Mouse (Mus musculus): ENCODE results near the gene Idnk. TPM values are rescaled to one million over a fixed set of nuclear protein-coding genes. Genes with fewer than 3 reads are reported as not detected.
A peak's percentile ranks its signal among the peaks of the same experiment; 100 is the strongest.
"Not testable (repeated sequence)": the region's sequence is repeated elsewhere in the genome, so short reads cannot be mapped to it uniquely, and the experiment has no call there.

The Idnk gene
- polyA plus RNA-seq, 1 experiment = 6.0 TPM

- H3K4me1 ChIP-seq (ENCODE audit: control insufficient read depth, insufficient read depth, low read length) = peaks cover 3% of the 10 kb centered on the region
- TF ChIP-seq POLR2A (IDR thresholded peaks at IDR 0.05; ENCODE audit: control insufficient read depth, low read depth, low read length) (peak; percentile 40; the same call in 1 of the 2 replicates), CTCF (IDR thresholded peaks at IDR 0.05; ENCODE audit: control insufficient read depth, insufficient read depth, insufficient replicate concordance, low read depth, low read length) (no peak)
- H3K27me3 ChIP-seq (ENCODE audit: control insufficient read depth, insufficient read depth, low read length) = no peaks in the 10 kb centered on the region
- peaks cover 5% of the 10 kb centered on the region; the same call in 1 of the 2 replicates for H3K36me3 ChIP-seq (ENCODE audit: control insufficient read depth, insufficient read depth, low read length)
- H3K27ac ChIP-seq (ENCODE audit: control insufficient read depth, insufficient read depth, low read depth, low read length) = peak overlapping the region; percentile 100
- H3K4me3 ChIP-seq (ENCODE audit: control insufficient read depth, low read depth, low read length) = peak overlapping the region; percentile 95
Measured at GRCm38 (mm10) chr13:58127766-58128361, 29.6 kb upstream of the Idnk start.

GRCm38 (mm10) chr13:58128396-58128767, 29.1 kb upstream of the Idnk start, which contains the start of gene Hnrnpa0:
Gene Hnrnpa0 (minus strand): TSS chr13:58128556.
- Histone ChIP-seq H3K4me3 (ENCODE audit: control insufficient read depth, low read depth, low read length) (peak within 1 kb of the TSS; percentile 95), H3K36me3 (ENCODE audit: control insufficient read depth, insufficient read depth, low read length) (peaks cover 5% of the 10 kb centered on the region; the same call in 1 of the 2 replicates), H3K27ac (ENCODE audit: control insufficient read depth, insufficient read depth, low read depth, low read length) (peak within 1 kb of the TSS; percentile 100), H3K27me3 (ENCODE audit: control insufficient read depth, insufficient read depth, low read length) (no peaks in the 10 kb centered on the region), H3K4me1 (ENCODE audit: control insufficient read depth, insufficient read depth, low read length) (peaks cover 3% of the 10 kb centered on the region)
- no peak for TF ChIP-seq CTCF (IDR thresholded peaks at IDR 0.05; ENCODE audit: control insufficient read depth, insufficient read depth, insufficient replicate concordance, low read depth, low read length)
- TF ChIP-seq POLR2A (IDR thresholded peaks at IDR 0.05; ENCODE audit: control insufficient read depth, low read depth, low read length) = peak; percentile 50

- H3K36me3 ChIP-seq (ENCODE audit: control insufficient read depth, insufficient read depth, low read length) = peaks cover 5% of the 10 kb centered on the region; the same call in 1 of the 2 replicates
- H3K27ac ChIP-seq (ENCODE audit: control insufficient read depth, insufficient read depth, low read depth, low read length) = peak overlapping the region; percentile 100
- H3K27me3 ChIP-seq (ENCODE audit: control insufficient read depth, insufficient read depth, low read length) = no peaks in the 10 kb centered on the region
- peak overlapping the region; percentile 95 for H3K4me3 ChIP-seq (ENCODE audit: control insufficient read depth, low read depth, low read length)
- peaks cover 3% of the 10 kb centered on the region for H3K4me1 ChIP-seq (ENCODE audit: control insufficient read depth, insufficient read depth, low read length)
- TF ChIP-seq POLR2A (IDR thresholded peaks at IDR 0.05; ENCODE audit: control insufficient read depth, low read depth, low read length) (peak; percentile 76), CTCF (IDR thresholded peaks at IDR 0.05; ENCODE audit: control insufficient read depth, insufficient read depth, insufficient replicate concordance, low read depth, low read length) (no peak)
Measured at GRCm38 (mm10) chr13:58128768-58129671, 28.4 kb upstream of the Idnk start.

- H3K36me3 ChIP-seq (ENCODE audit: control insufficient read depth, insufficient read depth, low read length) = peaks cover 5% of the 10 kb centered on the region; the same call in 1 of the 2 replicates
- H3K27me3 ChIP-seq (ENCODE audit: control insufficient read depth, insufficient read depth, low read length) = no peaks in the 10 kb centered on the region
- H3K4me1 ChIP-seq (ENCODE audit: control insufficient read depth, insufficient read depth, low read length) = peaks cover 3% of the 10 kb centered on the region
- H3K27ac ChIP-seq (ENCODE audit: control insufficient read depth, insufficient read depth, low read depth, low read length) = peak overlapping the region; percentile 100
- H3K4me3 ChIP-seq (ENCODE audit: control insufficient read depth, low read depth, low read length) = peak overlapping the region; percentile 95
- TF ChIP-seq POLR2A (IDR thresholded peaks at IDR 0.05; ENCODE audit: control insufficient read depth, low read depth, low read length) (peak; percentile 30; the same call in 1 of the 2 replicates), CTCF (IDR thresholded peaks at IDR 0.05; ENCODE audit: control insufficient read depth, insufficient read depth, insufficient replicate concordance, low read depth, low read length) (no peak)
Measured at GRCm38 (mm10) chr13:58129687-58130246, 27.7 kb upstream of the Idnk start.

GRCm38 (mm10) chr13:58131692-58132091, 25.8 kb upstream of the Idnk start:
- no peak overlapping the region; the same call in 1 of the 2 replicates for H3K4me3 ChIP-seq (ENCODE audit: control insufficient read depth, low read depth, low read length)
- peaks cover 3% of the 10 kb centered on the region for H3K4me1 ChIP-seq (ENCODE audit: control insufficient read depth, insufficient read depth, low read length)
- TF ChIP-seq POLR2A (IDR thresholded peaks at IDR 0.05; ENCODE audit: control insufficient read depth, low read depth, low read length) (no peak), CTCF (IDR thresholded peaks at IDR 0.05; ENCODE audit: control insufficient read depth, insufficient read depth, insufficient replicate concordance, low read depth, low read length) (no peak)
- H3K27me3 ChIP-seq (ENCODE audit: control insufficient read depth, insufficient read depth, low read length) = no peaks in the 10 kb centered on the region
- H3K36me3 ChIP-seq (ENCODE audit: control insufficient read depth, insufficient read depth, low read length) = peaks cover 4% of the 10 kb centered on the region; the same call in 1 of the 2 replicates
- no peak overlapping the region for H3K27ac ChIP-seq (ENCODE audit: control insufficient read depth, insufficient read depth, low read depth, low read length)

- H3K36me3 ChIP-seq (ENCODE audit: control insufficient read depth, insufficient read depth, low read length); H3K4me1 ChIP-seq (ENCODE audit: control insufficient read depth, insufficient read depth, low read length); H3K27ac ChIP-seq (ENCODE audit: control insufficient read depth, insufficient read depth, low read depth, low read length); H3K27me3 ChIP-seq (ENCODE audit: control insufficient read depth, insufficient read depth, low read length): not testable (repeated sequence)
- peak overlapping the region; percentile 70 for H3K4me3 ChIP-seq (ENCODE audit: control insufficient read depth, low read depth, low read length)
Measured at GRCm38 (mm10) chr13:58146603-58147002, 10.8 kb upstream of the Idnk start.

- H3K27me3 ChIP-seq (ENCODE audit: control insufficient read depth, insufficient read depth, low read length) = no peaks in the 10 kb centered on the region
- no peak overlapping the region for H3K27ac ChIP-seq (ENCODE audit: control insufficient read depth, insufficient read depth, low read depth, low read length)
- H3K36me3 ChIP-seq (ENCODE audit: control insufficient read depth, insufficient read depth, low read length) = no peaks in the 10 kb centered on the region
- no peak overlapping the region for H3K4me3 ChIP-seq (ENCODE audit: control insufficient read depth, low read depth, low read length)
- no peaks in the 10 kb centered on the region; the same call in 1 of the 2 replicates for H3K4me1 ChIP-seq (ENCODE audit: control insufficient read depth, insufficient read depth, low read length)
- no peak for TF ChIP-seq CTCF (IDR thresholded peaks at IDR 0.05; ENCODE audit: control insufficient read depth, insufficient read depth, insufficient replicate concordance, low read depth, low read length)
- no peak for TF ChIP-seq POLR2A (IDR thresholded peaks at IDR 0.05; ENCODE audit: control insufficient read depth, low read depth, low read length)
Measured at GRCm38 (mm10) chr13:58147760-58148159, 9.7 kb upstream of the Idnk start.

Data from testis, adult 2 months (tissue).